22 mouse cellular contexts compared by ENCODE assay signal in the genomic region with DNA sequence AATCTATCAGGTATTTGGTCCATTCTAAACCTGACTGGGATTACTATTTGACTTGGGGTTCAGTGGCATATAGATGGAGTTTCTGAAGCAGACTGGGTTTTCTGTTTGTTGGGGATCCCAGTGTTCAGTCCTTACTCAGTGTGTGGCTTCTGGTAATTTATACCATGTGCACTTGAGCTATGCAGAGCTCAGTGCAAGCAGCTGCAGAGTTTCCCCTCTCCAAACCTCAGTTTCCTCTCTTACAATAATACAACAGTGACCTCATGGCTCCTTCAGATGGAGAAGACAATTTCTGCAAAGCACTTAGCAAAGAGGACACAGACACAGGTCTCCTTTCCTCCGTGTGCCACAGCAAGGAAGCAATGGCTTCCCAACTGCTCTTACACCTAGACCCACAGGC. TPM values are rescaled to one million over a fixed set of nuclear protein-coding genes. Genes with fewer than 3 reads are reported as not detected.
DNase-seq lines count a peak whose midpoint lies in the region; ATAC-seq and TF ChIP-seq lines count a peak whose summit lies in the region.
"Had no signal": no experiment of that assay in that cellular context is flagged by ENCODE, and none has a peak within 500 bp of the region (broad histone marks: within the 10 kb centered on the region; RNA-seq: fewer than 3 reads in every experiment).

No protein-coding gene starts in this region.

- no peak for TF ChIP-seq POLR2A in small intestine, adult 2 months (IDR thresholded peaks at IDR 0.05; ENCODE audit: low read depth, low read length)

- TF ChIP-seq CTCF in small intestine, adult 2 months (IDR thresholded peaks at IDR 0.05; ENCODE audit: extremely low read depth, insufficient read length, insufficient replicate concordance, low read depth, low read length), result no peak

- no peak overlapping the region for H3K4me2 ChIP-seq in midbrain, embryonic 11.5 days
- H3K4me2 ChIP-seq: hindbrain, embryonic 13.5 days; intestine, embryonic 15.5 days; midbrain, embryonic 12.5 days; neural tube, embryonic 12.5 days had no signal

- 64% methylated on average over 1 of the region's 1 CpGs for WGBS in midbrain, embryonic 11.5 days
- WGBS in midbrain, embryonic 10.5 days, result 78% methylated on average over 1 of the region's 1 CpGs
- WGBS in small intestine, adult 2 months, result 71% methylated on average over 1 of the region's 1 CpGs

- no peak for ATAC-seq in midbrain, embryonic 11.5 days (ENCODE audit: low FRiP score)
- ATAC-seq in CD4-positive, CD25-positive, alpha-beta regulatory T cell, adult 4 months, result peak; percentile 22
- ATAC-seq: forebrain, embryonic 16.5 days; intestine, embryonic 15.5 days; lung, postnatal 0 days had no signal

- H3K36me3 ChIP-seq in midbrain, embryonic 11.5 days (ENCODE audit: control insufficient read depth, insufficient read depth, low read length), result no peaks in the 10 kb centered on the region
- peaks cover 35% of the 10 kb centered on the region for H3K36me3 ChIP-seq in midbrain, embryonic 10.5 days
- H3K36me3 ChIP-seq in small intestine, adult 2 months (ENCODE audit: control insufficient read depth, insufficient read depth, low read length), result peaks cover 4% of the 10 kb centered on the region
- H3K36me3 ChIP-seq: intestine, embryonic 15.5 days had no signal

- peaks cover 3% of the 10 kb centered on the region; the same call in 1 of the 2 replicates for H3K27me3 ChIP-seq in midbrain, embryonic 11.5 days (ENCODE audit: control insufficient read depth, insufficient read depth, low read length)
- peaks cover 39% of the 10 kb centered on the region for H3K27me3 ChIP-seq in midbrain, embryonic 10.5 days (ENCODE audit: low read depth, poor library complexity, severe bottlenecking)
- H3K27me3 ChIP-seq in small intestine, adult 2 months (ENCODE audit: control insufficient read depth, insufficient read depth, low read length), result no peaks in the 10 kb centered on the region
- H3K27me3 ChIP-seq: heart, embryonic 12.5 days; intestine, embryonic 15.5 days; neural tube, embryonic 12.5 days had no signal

- H3K4me1 ChIP-seq in midbrain, embryonic 11.5 days (ENCODE audit: control insufficient read depth, insufficient read depth, low read length), result 0 out of 2 replicates have a peak, but pooled peaks cover 3% of the 10 kb centered on the region
- H3K4me1 ChIP-seq in midbrain, embryonic 10.5 days, result peaks cover 21% of the 10 kb centered on the region
- no peaks in the 10 kb centered on the region for H3K4me1 ChIP-seq in brown adipose tissue, adult 24 weeks (ENCODE audit: control insufficient read depth, insufficient read depth, insufficient read length, low read length)
- H3K4me1 ChIP-seq in small intestine, adult 2 months (ENCODE audit: control insufficient read depth, insufficient read depth, insufficient read length, low read length), result peaks cover 5% of the 10 kb centered on the region

- no peak overlapping the region for H3K27ac ChIP-seq in midbrain, embryonic 11.5 days (ENCODE audit: low read depth, low read length)
- no peak overlapping the region for H3K27ac ChIP-seq in midbrain, embryonic 10.5 days (replicated peaks)
- H3K27ac ChIP-seq in brown adipose tissue, adult 24 weeks (replicated peaks; ENCODE audit: low read depth, low read length), result 0 out of 2 replicates have a peak overlapping the region, but pooled peaks have one; percentile 18
- 0 out of 2 replicates have a peak overlapping the region, but pooled peaks have one; percentile 12 for H3K27ac ChIP-seq in small intestine, adult 2 months (ENCODE audit: insufficient read depth, low read depth, low read length)
- H3K27ac ChIP-seq: hindbrain, embryonic 13.5 days; intestine, embryonic 15.5 days; midbrain, embryonic 12.5 days; neural tube, embryonic 12.5 days had no signal

- no peak overlapping the region for H3K4me3 ChIP-seq in midbrain, embryonic 11.5 days (ENCODE audit: low read depth, low read length)
- H3K4me3 ChIP-seq in midbrain, embryonic 10.5 days, result no peak overlapping the region
- no peak overlapping the region for H3K4me3 ChIP-seq in brown adipose tissue, adult 24 weeks (ENCODE audit: insufficient read depth, low read depth, low read length)
- no peak overlapping the region for H3K4me3 ChIP-seq in small intestine, adult 2 months (ENCODE audit: low read depth, low read length)
- H3K4me3 ChIP-seq: heart, embryonic 12.5 days; hindbrain, embryonic 13.5 days; intestine, embryonic 15.5 days; midbrain, embryonic 12.5 days; neural tube, embryonic 12.5 days had no signal

- no peak overlapping the region for H3K9ac ChIP-seq in midbrain, embryonic 11.5 days (ENCODE audit: low read length)
- H3K9ac ChIP-seq: heart, embryonic 12.5 days; hindbrain, embryonic 13.5 days; intestine, embryonic 15.5 days; midbrain, embryonic 12.5 days; neural tube, embryonic 12.5 days had no signal

- H3K9me3 ChIP-seq in midbrain, embryonic 11.5 days (ENCODE audit: control insufficient read depth, low read length), result no peaks in the 10 kb centered on the region
- no peaks in the 10 kb centered on the region for H3K9me3 ChIP-seq in midbrain, embryonic 10.5 days (replicated peaks)
- H3K9me3 ChIP-seq: heart, embryonic 12.5 days; hindbrain, embryonic 13.5 days; intestine, embryonic 15.5 days; midbrain, embryonic 12.5 days; neural tube, embryonic 12.5 days had no signal

- DNase-seq in midbrain, embryonic 11.5 days (ENCODE audit: low spot score, missing footprints), result peak; percentile 53
- no peak for DNase-seq in midbrain, embryonic 10.5 days (ENCODE audit: low spot score)
- DNase-seq in right cerebral cortex, postnatal 25 days, result no peak
- DNase-seq in right cerebral cortex, adult 18-20 months, result no peak
- DNase-seq: adrenal gland, adult 2 months; cerebellum, adult 9-11 months; embryo, embryonic 11 days; gastrocnemius, postnatal 36 days; kidney, adult 9 months; kidney, postnatal 25 days; left cerebral cortex, postnatal 4 days; spleen, adult 18-20 months had no signal

RNA-seq across cellular contexts. Expression of gene Fnbp1, which starts 3.1 kb away (rescaled TPM):
- polyA plus RNA-seq in midbrain, embryonic 11.5 days (2014; fragmentation: Nextera tagmentation; extraction: Ambion mirVana), result 10.8 and 11.5 TPM in 2 replicates
- polyA plus RNA-seq in midbrain, embryonic 10.5 days (2016; fragmentation: Nextera tagmentation; extraction: Ambion mirVana), result 11.8 and 14.3 TPM in 2 replicates
- 10 to 100 TPM; 78.2 to 90.0 TPM for polyA plus RNA-seq in CD4-positive, CD25-positive, alpha-beta regulatory T cell, adult 4 months (2017; shearing (Covaris generic))
- polyA plus RNA-seq in brown adipose tissue, adult 24 weeks (2012; ENCODE audit: insufficient read depth, insufficient read length, missing spikeins), result 25.7 and 38.1 TPM in 2 replicates
- polyA plus RNA-seq in small intestine, adult 2 months (2012; rRNA removed), result 20.3 and 28.6 TPM in 2 replicates

RNA-seq across cellular contexts. Expression of gene Gpr107, which starts 7.2 kb away (rescaled TPM):
- polyA plus RNA-seq in midbrain, embryonic 11.5 days (2014; fragmentation: Nextera tagmentation; extraction: Ambion mirVana), result 26.5 and 27.8 TPM in 2 replicates
- polyA plus RNA-seq in midbrain, embryonic 10.5 days (2016; fragmentation: Nextera tagmentation; extraction: Ambion mirVana), result 33.8 and 39.0 TPM in 2 replicates
- polyA plus RNA-seq in CD4-positive, CD25-positive, alpha-beta regulatory T cell, adult 4 months (2017; shearing (Covaris generic)), result 10 to 100 TPM; 56.6 to 60.7 TPM
- 11.9 and 24.7 TPM in 2 replicates for polyA plus RNA-seq in brown adipose tissue, adult 24 weeks (2012; ENCODE audit: insufficient read depth, insufficient read length, missing spikeins)
- polyA plus RNA-seq in small intestine, adult 2 months (2012; rRNA removed), result 14.8 and 30.5 TPM in 2 replicates

Comparison
In these comparisons a context has a peak if more than half of its experiments do, and no peak if none do; other contexts are left out.
1. H3K27ac ChIP-seq: peak in brown adipose tissue, adult 24 weeks (single experiment) and small intestine, adult 2 months (single experiment); none in midbrain, embryonic 11.5 days (single experiment) and midbrain, embryonic 10.5 days (single experiment).